Mouse (Mus musculus) thymus, adult 18-20 months (tissue): ENCODE measurements around the gene Fyb.

ENCODE experiments used
- DNase-seq, 2 experiments: peaks; one replicate each; pipeline ENCODE4 v3.0.0; 2022; ENCODE audit warnings: mixed read lengths in 2 of 2

Fyb gene

GRCm38 (mm10) chr15:6666072-6666471 is 143.4 kb downstream of the Fyb start:
- no peak for DNase-seq

- no peak for DNase-seq
These were observed 146.3 kb downstream of the Fyb start for GRCm38 (mm10) chr15:6668793-6669437.

- no peak for DNase-seq
These were observed 155.8 kb downstream of the Fyb start for GRCm38 (mm10) chr15:6678479-6678878.

GRCm38 (mm10) chr15:6702164-6702563 is 179.5 kb downstream of the Fyb start:
- DNase-seq, result no peak

- no peak for DNase-seq
These were observed 182.8 kb downstream of the Fyb start for GRCm38 (mm10) chr15:6705351-6705901.

- DNase-seq, result peak; percentile 46 to 48
These were observed 184.9 kb downstream of the Fyb start for GRCm38 (mm10) chr15:6707551-6707935.

- DNase-seq, result peak; percentile 59 to 65
These were observed 185.4 kb downstream of the Fyb start, which contains the start of gene Rictor for GRCm38 (mm10) chr15:6707936-6708525. Gene Rictor (plus strand): TSS chr15:6708379.

GRCm38 (mm10) chr15:6708526-6709441 is 186.1 kb downstream of the Fyb start:
- peak; percentile 57 to 69 for DNase-seq

GRCm38 (mm10) chr15:6709618-6710017 is 187.0 kb downstream of the Fyb start:
- no peak for DNase-seq

GRCm38 (mm10) chr15:6710341-6710740 is 187.7 kb downstream of the Fyb start:
- no peak for DNase-seq

GRCm38 (mm10) chr15:6711226-6711625 is 188.6 kb downstream of the Fyb start:
- no peak for DNase-seq
